In the genomic region with DNA sequence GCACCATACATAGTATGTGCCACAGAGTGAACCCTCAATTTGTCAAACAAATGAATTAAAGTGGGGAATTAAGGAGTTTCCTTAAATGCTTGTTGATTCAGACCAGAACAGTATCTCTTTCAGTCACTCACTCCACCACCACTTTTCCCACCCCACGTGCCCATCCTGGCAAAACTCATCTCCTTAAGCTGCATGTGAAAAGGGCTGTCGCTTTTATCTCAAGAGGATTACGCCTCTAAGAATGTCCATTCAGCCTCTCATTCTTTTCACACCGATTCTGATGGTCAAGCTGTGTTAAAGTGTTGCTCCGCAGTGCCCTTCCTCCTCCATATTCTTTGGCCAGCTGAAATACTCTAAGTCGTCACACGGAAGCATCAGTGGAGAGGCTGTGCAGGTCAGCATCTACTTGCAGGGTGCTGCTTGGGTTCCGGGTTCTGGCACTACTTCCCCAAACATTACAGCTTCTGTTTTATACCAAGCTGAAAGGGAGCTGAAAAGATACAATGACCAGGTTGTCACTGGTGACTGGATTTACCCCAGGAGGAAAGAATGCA, we compare ENCODE assay signal across 17 mouse cellular contexts.
"Had no signal": no experiment of that assay in that cellular context is flagged by ENCODE, and none has a peak within 500 bp of the region (broad histone marks: within the 10 kb centered on the region; RNA-seq: fewer than 3 reads in every experiment).

No protein-coding gene starts in this region.

- ATAC-seq: liver, postnatal 0 days had no signal

- H3K9me3 ChIP-seq: limb, embryonic 12.5 days; liver, embryonic 13.5 days; lung, embryonic 15.5 days; megakaryocyte, embryonic 14.5 days; neural tube, embryonic 12.5 days; stomach, embryonic 15.5 days had no signal

- H3K4me3 ChIP-seq: layer of hippocampus, adult 2 months; limb, embryonic 12.5 days; liver, embryonic 13.5 days; lung, embryonic 15.5 days; megakaryocyte, embryonic 14.5 days; neural tube, embryonic 12.5 days; stomach, embryonic 15.5 days had no signal

- H3K36me3 ChIP-seq: limb, embryonic 12.5 days; liver, embryonic 13.5 days; lung, embryonic 15.5 days; neural tube, embryonic 12.5 days; stomach, embryonic 15.5 days had no signal

- H3K4me1 ChIP-seq: limb, embryonic 12.5 days; liver, embryonic 13.5 days; lung, embryonic 15.5 days; megakaryocyte, embryonic 14.5 days; neural tube, embryonic 12.5 days; stomach, embryonic 15.5 days had no signal

- DNase-seq: kidney, adult 18-20 months; kidney, postnatal 10 days; kidney, postnatal 4 days; liver; liver, embryonic 13.5 days; liver, postnatal 0 days; lung, postnatal 14 days; right cerebral cortex, postnatal 14 days; thymus, adult 2 months; thymus, postnatal 25 days had no signal

- H3K9ac ChIP-seq: limb, embryonic 12.5 days; liver, embryonic 13.5 days; liver, postnatal 0 days; lung, embryonic 15.5 days; neural tube, embryonic 12.5 days; stomach, embryonic 15.5 days had no signal

- H3K4me2 ChIP-seq: limb, embryonic 12.5 days; liver, embryonic 13.5 days; lung, embryonic 15.5 days; neural tube, embryonic 12.5 days; stomach, embryonic 15.5 days had no signal

- H3K27me3 ChIP-seq: limb, embryonic 12.5 days; liver, embryonic 13.5 days; lung, embryonic 15.5 days; stomach, embryonic 15.5 days had no signal

- H3K27ac ChIP-seq: layer of hippocampus, adult 2 months; limb, embryonic 12.5 days; liver, embryonic 13.5 days; lung, embryonic 15.5 days; macrophage; neural tube, embryonic 12.5 days; stomach, embryonic 15.5 days had no signal
